Mouse (Mus musculus) kidney, adult 11 months (tissue): ENCODE measurements around the gene Ly6g6d.
"Not testable (repeated sequence)": the region's sequence is repeated elsewhere in the genome, so short reads cannot be mapped to it uniquely, and the experiment has no call there.

ENCODE experiments used
- DNase-seq: peaks from one replicate; pipeline ENCODE4 v3.0.0; 2022

Ly6g6d gene

GRCm38 (mm10) chr17:35077786-35078233, at the start of gene Ly6g6d:
Gene Ly6g6d, minus strand, starts transcription at chr17:35078065.
- peak; percentile 75 for DNase-seq

GRCm38 (mm10) chr17:35127017-35127416, 49.2 kb upstream of the Ly6g6d start:
- DNase-seq, result no peak

- peak; percentile 70 for DNase-seq
Measured at GRCm38 (mm10) chr17:35126206-35126611, 48.3 kb upstream of the Ly6g6d start, which contains the start of gene D17H6S53E. Gene D17H6S53E, plus strand, starts transcription at chr17:35126373.

- DNase-seq, result no peak
Measured at GRCm38 (mm10) chr17:35125578-35125977, 47.7 kb upstream of the Ly6g6d start.

- no peak for DNase-seq
Measured at GRCm38 (mm10) chr17:35125081-35125480, 47.2 kb upstream of the Ly6g6d start.

- not testable (repeated sequence) for DNase-seq
Measured at GRCm38 (mm10) chr17:35124261-35124896, 46.5 kb upstream of the Ly6g6d start.

- DNase-seq, result not testable (repeated sequence)
Measured at GRCm38 (mm10) chr17:35123287-35123686, 45.4 kb upstream of the Ly6g6d start.

GRCm38 (mm10) chr17:35121871-35122303, 44.0 kb upstream of the Ly6g6d start, which contains the start of gene Csnk2b:
Gene Csnk2b, minus strand, starts transcription at chr17:35122053.
- DNase-seq, result peak; percentile 59

GRCm38 (mm10) chr17:35121143-35121799, 43.4 kb upstream of the Ly6g6d start, which contains the start of gene Gpank1:
Gene Gpank1, plus strand, starts transcription at chr17:35121455.
- DNase-seq, result peak; percentile 99

- DNase-seq, result no peak
Measured at GRCm38 (mm10) chr17:35120745-35121142, 42.9 kb upstream of the Ly6g6d start.

GRCm38 (mm10) chr17:35115046-35116019, 37.5 kb upstream of the Ly6g6d start, which contains the start of gene Ly6g5b:
Gene Ly6g5b, minus strand, starts transcription at chr17:35115428.
- DNase-seq, result no peak

GRCm38 (mm10) chr17:35111774-35112173, 33.9 kb upstream of the Ly6g6d start:
- no peak for DNase-seq

- no peak for DNase-seq
Measured at GRCm38 (mm10) chr17:35108097-35108496, 30.2 kb upstream of the Ly6g6d start, which contains the start of gene Ly6g5c. Gene Ly6g5c, plus strand, starts transcription at chr17:35108279.

GRCm38 (mm10) chr17:35106522-35106921, 28.7 kb upstream of the Ly6g6d start:
- DNase-seq, result no peak

GRCm38 (mm10) chr17:35105740-35106389, 28.0 kb upstream of the Ly6g6d start:
- peak; percentile 46 for DNase-seq

GRCm38 (mm10) chr17:35104754-35105153, 26.9 kb upstream of the Ly6g6d start:
- no peak for DNase-seq

- no peak for DNase-seq
Measured at GRCm38 (mm10) chr17:35104079-35104478, 26.2 kb upstream of the Ly6g6d start.

- DNase-seq, result peak; percentile 85
Measured at GRCm38 (mm10) chr17:35103221-35103690, 25.4 kb upstream of the Ly6g6d start.

- DNase-seq, result no peak
Measured at GRCm38 (mm10) chr17:35102299-35102698, 24.4 kb upstream of the Ly6g6d start.

GRCm38 (mm10) chr17:35101161-35101560, 23.3 kb upstream of the Ly6g6d start:
- DNase-seq, result no peak

- peak; percentile 49 for DNase-seq
Measured at GRCm38 (mm10) chr17:35100196-35100765, 22.4 kb upstream of the Ly6g6d start.
